Mouse (Mus musculus) adrenal gland (tissue): ENCODE results near the gene Tmem150a.

Experiments
- intact Hi-C: fragments of 180-260 bp; cut with DNase I; formaldehyde crosslinking; loops from one replicate; pipeline ENCODE4 v1.15.1; 2025

Gene Tmem150a

GRCm38 (mm10) chr6:72348411-72348810 lies 6.8 kb upstream of the Tmem150a start:
- intact Hi-C loops: no loop called here

GRCm38 (mm10) chr6:72350214-72350613 lies 5.0 kb upstream of the Tmem150a start:
- intact Hi-C loops: no loop called here

- intact Hi-C loops: no loop called here
These were observed 2.4 kb upstream of the Tmem150a start for GRCm38 (mm10) chr6:72352636-72353405.

GRCm38 (mm10) chr6:72354025-72354424 lies 1.2 kb upstream of the Tmem150a start:
- intact Hi-C loops: no loop called here

DNA sequence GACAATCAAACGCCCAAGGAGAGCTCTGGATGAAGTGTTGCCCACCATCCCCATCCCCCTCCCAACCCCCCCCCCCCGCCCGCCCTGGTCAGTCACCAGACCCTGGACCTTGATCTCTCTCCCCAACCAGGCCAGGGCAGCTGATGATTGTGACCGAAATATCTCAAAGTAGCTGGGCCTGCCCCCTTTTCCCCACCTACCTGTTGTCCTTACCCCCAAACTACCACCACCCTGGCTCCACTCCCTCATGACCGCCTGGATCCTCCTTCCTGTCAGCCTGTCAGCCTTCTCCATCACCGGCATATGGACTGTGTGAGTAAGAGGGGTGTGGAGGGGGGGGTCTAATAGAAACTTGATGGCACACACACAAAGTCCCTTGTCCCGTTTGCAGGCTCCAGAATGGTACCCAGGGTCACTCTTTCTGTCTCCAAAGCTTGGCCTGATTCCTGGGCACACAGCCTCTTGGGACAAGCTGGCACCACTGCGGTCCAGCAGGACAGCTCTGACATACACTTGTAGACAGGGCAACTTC lies 820 bp downstream of the Tmem150a start:
- intact Hi-C loops: no loop called here

DNA sequence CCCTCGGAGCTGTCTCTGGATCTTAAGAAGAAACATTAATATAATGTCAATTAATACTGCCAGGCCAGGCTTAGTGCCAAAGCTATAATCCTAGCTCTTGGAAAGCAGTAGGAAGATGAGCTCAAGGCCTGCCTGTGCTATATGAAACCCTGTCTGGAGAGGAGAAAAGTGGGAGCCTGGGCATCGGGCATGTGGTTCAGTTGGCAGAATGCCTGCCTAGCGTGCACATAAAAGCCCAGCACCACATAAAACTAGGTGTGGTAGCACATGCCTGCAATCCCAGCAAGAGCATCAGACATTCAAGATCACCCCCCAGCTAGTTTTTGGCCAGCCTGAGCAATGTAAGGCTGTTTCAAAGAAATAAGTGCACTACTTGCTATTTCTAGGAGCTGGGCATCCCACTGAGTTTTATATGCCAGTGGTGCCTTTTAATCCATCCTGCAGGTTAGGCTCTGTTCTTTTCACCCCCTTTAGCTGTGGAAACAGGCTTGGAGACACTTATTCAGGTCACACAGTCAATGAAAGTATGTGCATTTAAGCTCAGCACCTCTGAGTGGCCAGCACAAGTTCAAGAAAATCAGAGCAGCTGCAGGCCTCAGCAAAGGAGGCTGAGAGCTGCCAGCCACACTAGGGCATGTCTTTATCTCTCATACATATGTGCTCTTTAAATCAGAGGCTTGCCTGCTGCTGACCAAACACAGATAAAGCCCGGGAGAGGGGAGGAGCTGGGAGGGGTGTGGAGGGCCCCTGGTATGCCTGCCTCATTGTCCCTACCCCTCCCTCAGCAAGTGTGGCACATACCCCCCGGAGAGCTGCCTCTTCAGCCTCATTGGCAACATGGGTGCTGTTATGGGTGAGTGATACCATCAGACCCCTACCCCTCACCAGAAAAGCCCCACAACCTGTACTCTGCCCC lies 2.2 kb downstream of the Tmem150a start:
- intact Hi-C loops: no loop called here

GRCm38 (mm10) chr6:72358086-72358764 lies 3.0 kb downstream of the Tmem150a start:
- intact Hi-C loops: no loop called here

DNA sequence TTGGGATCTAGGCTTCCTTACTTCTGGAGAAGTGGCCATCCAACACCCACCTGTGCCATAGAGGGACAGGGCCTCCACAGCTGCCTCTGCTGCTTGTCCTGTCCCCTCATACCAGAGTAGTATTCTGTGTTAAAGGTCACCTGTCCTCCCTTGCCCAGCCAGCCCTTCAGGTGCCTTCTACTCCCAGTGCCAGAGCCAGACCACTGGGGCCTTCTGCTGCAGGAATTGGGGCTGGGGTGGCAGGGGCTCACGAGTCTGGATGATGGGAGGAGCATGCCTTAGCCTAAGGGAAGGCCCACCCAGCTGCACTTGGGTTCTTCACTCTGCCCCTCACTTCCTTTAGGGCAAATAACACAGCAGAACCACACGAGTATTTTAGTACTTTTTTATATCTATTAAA lies 4.1 kb downstream of the Tmem150a start:
- intact Hi-C loops: no loop called here

- intact Hi-C loops: loop anchor here (5.0 kb wide), 1 partner anchor 47 kb away; no protein-coding TSS in a partner anchor
These were observed 4.8 kb downstream of the Tmem150a start for GRCm38 (mm10) chr6:72359891-72360598.

- intact Hi-C loops: loop anchor here (5.0 kb wide), 1 partner anchor 47 kb away; no protein-coding TSS in a partner anchor
These were observed 5.3 kb downstream of the Tmem150a start for GRCm38 (mm10) chr6:72360599-72360935.

DNA sequence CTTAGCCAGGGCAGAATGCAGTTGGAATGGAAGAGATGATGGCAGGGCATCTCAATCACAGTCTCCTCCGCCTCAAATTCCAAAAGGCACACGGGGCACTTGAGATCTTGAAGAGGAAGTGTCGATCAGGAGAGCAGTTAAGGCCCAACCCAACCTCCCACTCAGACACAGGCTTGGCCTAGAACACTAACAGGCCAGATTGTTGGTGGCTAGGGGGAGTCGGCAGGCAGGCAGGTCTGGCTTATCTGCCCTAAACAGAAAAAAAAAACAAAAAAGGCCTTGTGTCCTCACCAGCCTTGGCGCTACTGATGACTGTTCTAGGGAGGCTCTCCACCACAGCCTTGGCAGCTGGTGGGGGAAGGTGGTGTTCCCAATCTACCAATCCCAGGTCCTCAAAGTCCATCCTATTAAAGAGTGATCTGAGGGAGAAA lies 5.9 kb downstream of the Tmem150a start:
- intact Hi-C loops: loop anchor here (5.0 kb wide), 1 partner anchor 46 kb away; no protein-coding TSS in a partner anchor

- intact Hi-C loops: loop anchor here (5.0 kb wide), 1 partner anchor 45 kb away; no protein-coding TSS in a partner anchor
These were observed 7.1 kb downstream of the Tmem150a start for GRCm38 (mm10) chr6:72362132-72363028.

DNA sequence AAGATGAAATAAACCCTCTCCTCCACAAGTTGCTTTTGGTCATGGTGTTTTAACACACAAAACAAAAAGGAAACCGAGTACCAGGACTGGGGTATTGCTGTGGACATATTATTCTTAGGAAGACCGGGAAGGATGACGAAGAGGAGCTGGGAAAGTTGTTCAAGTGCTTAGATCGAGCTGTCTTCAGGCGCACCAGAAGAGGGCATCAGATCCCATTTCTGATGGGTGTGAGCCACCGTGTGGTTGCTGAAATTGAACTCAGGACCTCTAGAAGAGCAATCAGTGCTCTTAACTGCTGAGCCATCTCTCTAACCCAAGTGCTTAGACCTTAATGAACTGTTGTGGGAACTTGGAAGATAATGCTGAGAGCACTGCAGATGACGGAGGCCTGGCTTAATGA lies 8.8 kb downstream of the Tmem150a start:
- intact Hi-C loops: loop anchor here (5.0 kb wide), 1 partner anchor 43 kb away; no protein-coding TSS in a partner anchor

DNA sequence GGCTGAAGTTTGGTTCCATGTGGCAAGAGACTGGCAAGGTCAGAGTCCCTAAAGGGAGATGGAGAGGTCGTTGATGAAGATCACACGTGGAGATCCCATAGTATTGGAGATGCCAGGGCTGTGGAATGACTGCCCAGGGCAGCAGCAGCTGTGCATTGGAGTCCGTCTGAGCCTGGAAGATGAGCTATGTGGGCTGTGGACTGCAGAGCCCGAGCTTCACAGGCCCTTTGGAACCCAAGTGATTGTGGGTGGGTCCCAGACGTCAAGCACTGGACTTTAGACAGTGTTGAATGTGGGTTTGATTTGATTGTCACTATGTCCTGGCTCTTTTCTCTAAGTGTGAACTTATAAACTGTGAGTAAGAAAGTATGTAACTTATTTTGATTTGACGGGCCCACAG lies 9.7 kb downstream of the Tmem150a start:
- intact Hi-C loops: loop anchor here (5.0 kb wide), 1 partner anchor 42 kb away; no protein-coding TSS in a partner anchor

DNA sequence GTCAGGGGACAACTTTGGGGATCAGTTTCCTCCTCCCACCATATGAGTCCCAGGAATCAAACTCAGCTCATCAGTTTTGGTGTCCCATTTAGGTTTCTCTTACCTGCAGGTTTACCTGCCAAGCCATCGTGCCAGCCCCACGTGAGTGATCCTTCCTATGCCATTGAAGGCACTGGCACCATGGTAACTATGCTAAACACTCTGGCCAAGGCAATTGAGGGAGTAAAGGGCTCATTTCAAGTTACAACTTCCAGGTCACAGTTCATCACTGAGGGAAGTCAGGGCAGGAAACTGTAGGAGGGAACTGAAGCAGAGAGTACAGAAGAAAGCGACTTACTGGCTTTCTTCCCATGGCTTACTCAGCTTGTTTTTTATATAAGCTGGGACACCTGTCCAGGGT lies 11.1 kb downstream of the Tmem150a start:
- intact Hi-C loops: no loop called here

DNA sequence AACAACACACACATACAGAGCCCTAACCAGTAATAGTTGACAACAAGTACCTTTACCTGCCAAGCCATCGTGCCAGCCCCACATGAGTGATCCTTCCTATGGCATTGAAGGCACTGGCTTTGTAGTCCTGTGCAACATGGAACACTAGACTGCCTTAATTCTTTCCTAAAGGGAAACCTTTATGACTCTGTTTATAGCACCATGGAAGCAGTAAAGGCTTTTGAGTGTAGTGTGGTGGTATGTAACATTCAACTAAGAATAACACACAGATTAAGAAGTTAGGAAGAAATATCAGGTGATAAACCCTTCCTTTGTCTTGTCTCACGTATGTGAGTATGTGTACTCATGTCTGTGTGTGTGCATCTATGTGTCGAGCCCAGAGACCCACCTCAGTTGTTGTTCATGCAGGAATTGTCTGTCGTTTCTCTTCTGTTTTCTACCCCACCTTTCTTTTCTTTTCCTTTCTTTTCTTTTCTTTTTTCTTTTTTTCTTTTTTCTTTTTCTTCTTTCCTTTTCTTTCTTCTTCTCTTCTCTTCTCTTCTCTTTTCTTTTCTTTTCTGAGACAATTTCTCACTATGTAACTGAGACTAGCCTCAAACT lies 11.7 kb downstream of the Tmem150a start, which contains the start of gene Rnf181:
TSS of gene Rnf181 (minus strand) at position 113 of the 600 bp plus-strand sequence.
- intact Hi-C loops: no loop called here

- intact Hi-C loops: no loop called here
These were observed 12.3 kb downstream of the Tmem150a start for GRCm38 (mm10) chr6:72367460-72367974.

GRCm38 (mm10) chr6:72369557-72369956 lies 14.3 kb downstream of the Tmem150a start:
- intact Hi-C loops: no loop called here

DNA sequence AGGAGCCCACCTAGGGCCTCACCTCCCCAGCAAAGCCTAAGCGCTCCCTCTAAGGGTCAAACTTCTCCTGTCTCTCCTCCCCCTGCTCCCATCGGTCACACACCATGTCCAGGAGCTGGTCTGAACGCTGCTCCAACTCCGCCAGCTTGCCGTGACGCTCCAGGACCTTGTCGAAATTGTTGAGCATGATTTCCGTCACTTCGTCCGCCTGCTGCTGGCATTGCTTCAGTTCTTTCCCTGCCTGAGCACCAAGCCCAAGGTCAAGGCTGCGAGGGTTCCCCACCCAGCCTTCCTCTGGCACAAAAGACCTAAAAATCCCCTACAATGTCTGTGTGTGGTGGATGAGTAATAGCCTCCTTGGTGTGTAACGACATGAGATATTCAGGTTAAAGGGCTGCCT lies 14.8 kb downstream of the Tmem150a start:
- intact Hi-C loops: no loop called here
